Mouse (Mus musculus) adrenal gland, postnatal 10 days (tissue): Measurements from ENCODE around the gene Lama5. TPM values are rescaled to one million over a fixed set of nuclear protein-coding genes. Genes with fewer than 3 reads are reported as not detected.

Source experiments
- DNase-seq: peaks from one replicate; pipeline ENCODE4 v3.0.0; 2021; ENCODE audit warnings: mixed read lengths
- total RNA-seq, 2 experiments: library from RNA; stranded (reverse); gene quantifications; 2 replicates each; pipeline ENCODE4 v1.2.3; 2021

Lama5 gene
- total RNA-seq, 2 experiments from 2014 or later: 35.6 to 39.0 TPM

- DNase-seq: no peak
Observed at GRCm38 (mm10) chr2:180224647-180225043, 1.0 kb downstream of the Lama5 start.

- DNase-seq: no peak
Observed at GRCm38 (mm10) chr2:180222250-180222649, 3.4 kb downstream of the Lama5 start.

GRCm38 (mm10) chr2:180221051-180221450 lies 4.6 kb downstream of the Lama5 start:
- DNase-seq: no peak

GRCm38 (mm10) chr2:180220165-180220564 lies 5.5 kb downstream of the Lama5 start:
- DNase-seq: no peak

- no peak for DNase-seq
Observed at GRCm38 (mm10) chr2:180219145-180219943, 6.3 kb downstream of the Lama5 start.

GRCm38 (mm10) chr2:180218677-180219076 lies 7.0 kb downstream of the Lama5 start:
- DNase-seq: peak; percentile 56

GRCm38 (mm10) chr2:180218241-180218640 lies 7.4 kb downstream of the Lama5 start:
- no peak for DNase-seq

- DNase-seq: peak; percentile 85
Observed at GRCm38 (mm10) chr2:180217587-180217986, 8.1 kb downstream of the Lama5 start.

- no peak for DNase-seq
Observed at GRCm38 (mm10) chr2:180216921-180217320, 8.7 kb downstream of the Lama5 start.

GRCm38 (mm10) chr2:180215951-180216350 lies 9.7 kb downstream of the Lama5 start:
- DNase-seq: peak; percentile 78

- peak; percentile 71 for DNase-seq
Observed at GRCm38 (mm10) chr2:180215011-180215461, 10.6 kb downstream of the Lama5 start.

GRCm38 (mm10) chr2:180214352-180214978 lies 11.2 kb downstream of the Lama5 start:
- DNase-seq: peak; percentile 72

- no peak for DNase-seq
Observed at GRCm38 (mm10) chr2:180212255-180212654, 13.4 kb downstream of the Lama5 start.

GRCm38 (mm10) chr2:180208976-180209375 lies 16.7 kb downstream of the Lama5 start:
- DNase-seq: no peak

GRCm38 (mm10) chr2:180207840-180208239 lies 17.8 kb downstream of the Lama5 start:
- peak; percentile 70 for DNase-seq

- no peak for DNase-seq
Observed at GRCm38 (mm10) chr2:180205956-180206280, 19.7 kb downstream of the Lama5 start.

GRCm38 (mm10) chr2:180205083-180205955 lies 20.3 kb downstream of the Lama5 start:
- no peak for DNase-seq

- no peak for DNase-seq
Observed at GRCm38 (mm10) chr2:180204501-180204900, 21.2 kb downstream of the Lama5 start.

- no peak for DNase-seq
Observed at GRCm38 (mm10) chr2:180202805-180203204, 22.9 kb downstream of the Lama5 start.

GRCm38 (mm10) chr2:180202263-180202662 lies 23.4 kb downstream of the Lama5 start:
- DNase-seq: no peak

GRCm38 (mm10) chr2:180201303-180201702 lies 24.4 kb downstream of the Lama5 start:
- no peak for DNase-seq

- no peak for DNase-seq
Observed at GRCm38 (mm10) chr2:180200681-180201080, 25.0 kb downstream of the Lama5 start.

- DNase-seq: no peak
Observed at GRCm38 (mm10) chr2:180198782-180199181, 26.9 kb downstream of the Lama5 start.
